21 mouse cellular contexts compared by ENCODE assay signal in the genomic region with DNA sequence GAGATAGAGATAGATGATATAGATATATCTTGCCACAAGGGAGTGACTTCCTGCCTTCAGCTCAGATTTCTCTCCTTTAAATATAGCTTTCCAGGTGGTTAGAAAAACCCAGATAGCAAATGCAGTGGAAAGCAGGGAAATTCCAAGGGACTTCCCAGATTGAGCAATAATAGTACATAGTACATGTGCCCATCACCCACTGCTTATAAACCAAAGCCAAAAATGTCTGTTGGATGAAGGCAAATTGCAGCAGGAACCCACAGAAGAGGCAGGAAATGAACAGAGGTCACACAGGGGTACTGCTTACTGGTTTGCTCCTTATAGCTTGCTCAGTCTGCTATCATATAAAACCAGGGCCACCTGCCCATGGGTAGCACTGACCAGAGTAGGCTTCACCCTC. TPM values are rescaled to one million over a fixed set of nuclear protein-coding genes. Genes with fewer than 3 reads are reported as not detected.
A peak's percentile ranks its signal among the peaks of the same experiment; 100 is the strongest.
DNase-seq lines count a peak whose midpoint lies in the region; ATAC-seq and TF ChIP-seq lines count a peak whose summit lies in the region.
"Had no signal": no experiment of that assay in that cellular context is flagged by ENCODE, and none has a peak within 500 bp of the region (broad histone marks: within the 10 kb centered on the region; RNA-seq: fewer than 3 reads in every experiment).

No protein-coding gene starts in this region.

- H3K9ac ChIP-seq in liver, embryonic 13.5 days, result no peak overlapping the region
- H3K9ac ChIP-seq in liver, embryonic 11.5 days (ENCODE audit: low read depth, low read length), result no peak overlapping the region
- H3K9ac ChIP-seq: forebrain, embryonic 12.5 days; hindbrain, embryonic 14.5 days; neural tube, embryonic 13.5 days had no signal

- ATAC-seq in liver, embryonic 13.5 days (ENCODE audit: low read depth), result no peak
- no peak for ATAC-seq in liver, embryonic 11.5 days (replicated peaks; ENCODE audit: low FRiP score)
- ATAC-seq: midbrain, embryonic 16.5 days had no signal

- H3K9me3 ChIP-seq in liver, embryonic 13.5 days (replicated peaks), result no peaks in the 10 kb centered on the region
- no peaks in the 10 kb centered on the region for H3K9me3 ChIP-seq in liver, embryonic 11.5 days (ENCODE audit: control insufficient read depth, low read length)
- H3K9me3 ChIP-seq: forebrain, embryonic 12.5 days; neural tube, embryonic 13.5 days had no signal

- peak overlapping the region; percentile 6; the same call in 1 of the 2 replicates for H3K27ac ChIP-seq in liver, embryonic 13.5 days
- H3K27ac ChIP-seq in liver, embryonic 11.5 days (ENCODE audit: low read depth, low read length), result no peak overlapping the region
- H3K27ac ChIP-seq in bone marrow macrophage, adult 2 months (ENCODE audit: insufficient read depth, low read depth, low read length), result peak overlapping the region; percentile 88
- H3K27ac ChIP-seq: forebrain, embryonic 12.5 days; hindbrain, embryonic 14.5 days; macrophage; neural tube, embryonic 13.5 days had no signal

- H3K4me3 ChIP-seq in liver, embryonic 13.5 days (replicated peaks), result no peak overlapping the region
- H3K4me3 ChIP-seq in liver, embryonic 11.5 days (ENCODE audit: low read depth, low read length), result no peak overlapping the region
- no peak overlapping the region for H3K4me3 ChIP-seq in bone marrow macrophage, adult 2 months (ENCODE audit: insufficient read depth, low read length)
- H3K4me3 ChIP-seq: forebrain, embryonic 12.5 days; neural tube, embryonic 13.5 days had no signal

- peaks cover 20% of the 10 kb centered on the region for H3K36me3 ChIP-seq in liver, embryonic 13.5 days
- peaks cover 11% of the 10 kb centered on the region for H3K36me3 ChIP-seq in liver, embryonic 11.5 days (ENCODE audit: control insufficient read depth, insufficient read depth, low read length)

- no peak for TF ChIP-seq POLR2A in bone marrow macrophage, adult 2 months (IDR thresholded peaks at IDR 0.05; ENCODE audit: borderline replicate concordance, low read depth, low read length)

- H3K4me2 ChIP-seq in liver, embryonic 13.5 days, result no peak overlapping the region
- no peak overlapping the region for H3K4me2 ChIP-seq in liver, embryonic 11.5 days
- H3K4me2 ChIP-seq: forebrain, embryonic 12.5 days; hindbrain, embryonic 14.5 days; neural tube, embryonic 13.5 days had no signal

- no peaks in the 10 kb centered on the region for H3K27me3 ChIP-seq in liver, embryonic 13.5 days
- H3K27me3 ChIP-seq in liver, embryonic 11.5 days (replicated peaks; ENCODE audit: control insufficient read depth, insufficient read depth, low read length), result no peaks in the 10 kb centered on the region
- H3K27me3 ChIP-seq: forebrain, embryonic 12.5 days; neural tube, embryonic 13.5 days had no signal

- peaks cover 15% of the 10 kb centered on the region; the same call in 1 of the 2 replicates for H3K4me1 ChIP-seq in liver, embryonic 13.5 days (replicated peaks)
- H3K4me1 ChIP-seq in liver, embryonic 11.5 days (replicated peaks; ENCODE audit: control insufficient read depth, insufficient read depth, low read length), result no peaks in the 10 kb centered on the region; the same call in 1 of the 2 replicates
- H3K4me1 ChIP-seq in bone marrow macrophage, adult 2 months (ENCODE audit: control insufficient read depth, insufficient read depth, low read length), result peaks cover 70% of the 10 kb centered on the region
- H3K4me1 ChIP-seq: forebrain, embryonic 12.5 days; neural tube, embryonic 13.5 days had no signal

- no peak for TF ChIP-seq CTCF in bone marrow macrophage, adult 2 months (IDR thresholded peaks at IDR 0.05; ENCODE audit: low read depth, low read length)

- no peak for DNase-seq in liver, embryonic 13.5 days
- DNase-seq in liver, embryonic 11.5 days (ENCODE audit: low spot score), result no peak
- peak; percentile 51 for DNase-seq in CD4-positive helper T cell, adult 2 months (ENCODE audit: low read depth, low spot score)
- DNase-seq in lung, postnatal 25 days (ENCODE audit: low spot score), result peak; percentile 32
- DNase-seq in heart, postnatal 14 days, result no peak
- no peak for DNase-seq in left cerebral cortex, adult 11 months (ENCODE audit: low spot score)
- no peak for DNase-seq in left cerebral cortex, postnatal 14 days (ENCODE audit: low spot score in 2 of 2)
- DNase-seq: cerebellum, adult 2 months; gastrocnemius, postnatal 14 days; layer of hippocampus, adult 9-11 months; left cerebral cortex, postnatal 4 days; right cerebral cortex, adult 18-20 months; thymus, postnatal 4 days had no signal

- intact Hi-C loops in heart, postnatal 14 days (cut with DNase I), result no loop called here
- intact Hi-C loops in left cerebral cortex, postnatal 14 days (cut with DNase I), result no loop called here

RNA-seq across cellular contexts. Expression of a gene that starts 11.1 kb away (rescaled TPM):
- polyA plus RNA-seq in liver, embryonic 13.5 days (2015; fragmentation: Nextera tagmentation; extraction: Ambion mirVana), result 72.2 and 77.0 TPM in 2 replicates
- 56.6 and 66.1 TPM in 2 replicates for polyA plus RNA-seq in liver, embryonic 11.5 days (2014; fragmentation: Nextera tagmentation; extraction: Ambion mirVana)
- 376 and 481 TPM in 2 replicates for polyA plus RNA-seq in bone marrow macrophage, adult 2 months (2012; ENCODE audit: insufficient read depth, insufficient read length, missing spikeins)
- total RNA-seq in heart, postnatal 14 days (2021), result 10 to 100 TPM; 18.7 to 23.8 TPM
- 10 to 100 TPM; 20.4 to 23.8 TPM for total RNA-seq in left cerebral cortex, postnatal 14 days (2021)

RNA-seq across cellular contexts. Expression of a gene that starts 11.6 kb away (rescaled TPM):
- 110 and 119 TPM in 2 replicates for polyA plus RNA-seq in liver, embryonic 13.5 days (2015; fragmentation: Nextera tagmentation; extraction: Ambion mirVana)
- 105 and 118 TPM in 2 replicates for polyA plus RNA-seq in liver, embryonic 11.5 days (2014; fragmentation: Nextera tagmentation; extraction: Ambion mirVana)
- 992 and 1,024 TPM in 2 replicates for polyA plus RNA-seq in bone marrow macrophage, adult 2 months (2012; ENCODE audit: insufficient read depth, insufficient read length, missing spikeins)
- 10 to 100 TPM; 62.5 to 63.9 TPM for total RNA-seq in heart, postnatal 14 days (2021)
- total RNA-seq in left cerebral cortex, postnatal 14 days (2021), result 10 to 100 TPM; 45.7 to 47.3 TPM

RNA-seq across cellular contexts. Expression of a gene that starts 43.0 kb away (rescaled TPM):
- polyA plus RNA-seq in liver, embryonic 13.5 days (2015; fragmentation: Nextera tagmentation; extraction: Ambion mirVana), result not detected in 2 replicates
- not detected in 2 replicates for polyA plus RNA-seq in liver, embryonic 11.5 days (2014; fragmentation: Nextera tagmentation; extraction: Ambion mirVana)
- not detected in 2 replicates for polyA plus RNA-seq in bone marrow macrophage, adult 2 months (2012; ENCODE audit: insufficient read depth, insufficient read length, missing spikeins)
- total RNA-seq in heart, postnatal 14 days (2021), result not detected
- total RNA-seq in left cerebral cortex, postnatal 14 days (2021), result not detected
- total RNA-seq: gastrocnemius, postnatal 14 days; left cerebral cortex, postnatal 4 days had no signal
- polyA plus RNA-seq: embryonic facial prominence, embryonic 11.5 days; forebrain, embryonic 12.5 days; heart, embryonic 14.5 days; hindbrain, embryonic 14.5 days; macrophage; midbrain, embryonic 16.5 days; neural tube, embryonic 13.5 days had no signal

RNA-seq across cellular contexts. Expression of a gene that starts 59.0 kb away (rescaled TPM):
- polyA plus RNA-seq in liver, embryonic 13.5 days (2015; fragmentation: Nextera tagmentation; extraction: Ambion mirVana), result 0.05 TPM in 1 of 2 replicates, not detected in the other
- polyA plus RNA-seq in liver, embryonic 11.5 days (2014; fragmentation: Nextera tagmentation; extraction: Ambion mirVana), result 0.08 TPM in 1 of 2 replicates, not detected in the other
- polyA plus RNA-seq in bone marrow macrophage, adult 2 months (2012; ENCODE audit: insufficient read depth, insufficient read length, missing spikeins), result not detected in 2 replicates
- total RNA-seq in heart, postnatal 14 days (2021), result under 1 TPM; 0.67 to 0.68 TPM
- not detected for total RNA-seq in left cerebral cortex, postnatal 14 days (2021)
- total RNA-seq: left cerebral cortex, postnatal 4 days had no signal
- polyA plus RNA-seq: embryonic facial prominence, embryonic 11.5 days; forebrain, embryonic 12.5 days; heart, embryonic 14.5 days; hindbrain, embryonic 14.5 days; midbrain, embryonic 16.5 days; neural tube, embryonic 13.5 days had no signal

Comparison
In these comparisons a context has a peak if more than half of its experiments do, and no peak if none do; other contexts are left out.
1. DNase-seq: peak in CD4-positive helper T cell, adult 2 months (single experiment) and lung, postnatal 25 days (single experiment); none in liver, embryonic 13.5 days (single experiment), liver, embryonic 11.5 days (single experiment), heart, postnatal 14 days (0 of 2), left cerebral cortex, adult 11 months (single experiment) and left cerebral cortex, postnatal 14 days (0 of 2).